Mouse (Mus musculus) telencephalon, adult 2 months (tissue): ENCODE results near the gene Lypd6b.

Experiments
- DNase-seq: peaks from one replicate; pipeline ENCODE4 v3.0.0-alpha.2; 2011; ENCODE audit warnings: low read depth, low spot score

Gene Lypd6b

DNA sequence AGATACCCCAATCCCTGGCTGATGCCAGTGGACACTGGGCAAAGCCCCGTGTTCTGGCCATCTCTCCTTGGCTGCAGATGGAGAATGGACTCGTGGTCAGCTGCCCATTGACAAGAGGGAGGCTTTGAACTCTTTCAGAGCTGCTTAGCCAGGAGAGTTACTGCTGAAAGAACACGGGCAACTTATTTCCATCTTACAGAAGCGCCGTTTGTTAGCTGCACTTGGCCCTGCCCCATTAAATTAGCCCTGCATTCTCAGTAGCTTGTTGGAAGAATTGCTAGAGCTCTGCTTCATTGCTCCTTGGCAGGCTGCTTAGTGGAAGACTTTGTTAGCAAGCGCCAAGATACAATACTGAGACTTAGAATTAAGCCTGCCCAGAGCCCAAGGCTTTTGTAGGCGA, 81.6 kb downstream of the Lypd6b start:
- DNase-seq, result no peak

GRCm38 (mm10) chr2:49869782-49870514, 82.5 kb downstream of the Lypd6b start:
- DNase-seq, result no peak

DNA sequence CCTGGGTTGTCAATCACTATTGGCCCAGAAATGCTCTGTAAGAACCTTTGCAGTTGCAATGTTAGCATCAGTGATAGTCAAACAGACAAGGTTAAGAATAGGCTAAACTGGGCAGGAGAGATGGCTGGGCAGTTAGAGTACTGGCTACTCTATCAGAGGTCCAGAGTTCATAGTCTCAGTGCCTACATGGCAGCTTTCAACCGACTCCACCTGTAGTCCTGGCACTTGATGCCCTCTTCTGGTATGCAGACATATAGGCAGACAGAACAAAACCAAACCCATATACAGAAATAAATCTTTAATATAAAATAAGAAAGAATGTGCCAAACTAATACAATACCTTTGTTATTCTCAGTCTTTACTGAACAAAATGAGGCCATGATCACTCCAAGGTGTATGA, 83.5 kb downstream of the Lypd6b start:
- no peak for DNase-seq

DNA sequence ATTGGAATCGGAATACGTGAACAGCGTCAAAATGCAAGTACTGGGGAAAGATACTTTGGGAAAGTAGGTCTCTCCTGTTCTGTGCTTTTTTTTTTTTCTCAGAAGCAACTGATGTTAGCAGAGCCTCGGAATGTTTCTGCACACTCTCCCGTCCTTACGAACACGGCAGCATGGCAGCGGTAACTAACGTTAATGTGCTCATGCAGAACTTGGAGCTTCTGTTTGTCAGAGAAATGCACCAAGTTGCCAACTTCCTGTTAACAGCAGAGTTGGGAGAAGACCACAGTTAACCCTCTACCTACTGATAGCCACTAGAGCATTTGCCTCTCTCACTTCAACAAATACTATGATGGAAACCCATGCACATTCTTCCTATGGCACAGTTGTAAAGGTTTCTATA, 93.0 kb downstream of the Lypd6b start:
- no peak for DNase-seq

- no peak for DNase-seq
These were observed 93.5 kb downstream of the Lypd6b start for GRCm38 (mm10) chr2:49881002-49881401.

- DNase-seq, result no peak
These were observed 95.0 kb downstream of the Lypd6b start for GRCm38 (mm10) chr2:49882461-49882860.

GRCm38 (mm10) chr2:49883990-49884389, 96.5 kb downstream of the Lypd6b start:
- DNase-seq, result no peak

DNA sequence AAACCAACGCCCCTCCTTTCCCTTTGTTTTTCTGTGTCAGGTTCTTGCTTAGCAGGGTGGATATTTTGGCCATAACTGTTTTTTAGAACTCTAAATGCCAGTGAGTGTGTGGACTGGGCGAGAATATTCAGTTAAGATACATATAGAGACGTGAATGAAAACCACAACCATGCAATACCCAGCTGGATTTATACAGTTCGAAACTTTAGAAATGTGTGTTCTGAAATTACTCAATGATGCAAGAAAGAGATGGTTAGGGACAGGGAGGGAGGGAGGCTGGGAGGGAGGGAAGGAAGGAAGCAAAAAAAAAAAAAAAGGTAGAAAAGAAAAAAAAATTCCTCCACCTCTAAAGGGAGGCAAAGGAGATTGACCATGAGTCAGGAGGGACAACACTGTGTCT, 98.7 kb downstream of the Lypd6b start:
- no peak for DNase-seq

DNA sequence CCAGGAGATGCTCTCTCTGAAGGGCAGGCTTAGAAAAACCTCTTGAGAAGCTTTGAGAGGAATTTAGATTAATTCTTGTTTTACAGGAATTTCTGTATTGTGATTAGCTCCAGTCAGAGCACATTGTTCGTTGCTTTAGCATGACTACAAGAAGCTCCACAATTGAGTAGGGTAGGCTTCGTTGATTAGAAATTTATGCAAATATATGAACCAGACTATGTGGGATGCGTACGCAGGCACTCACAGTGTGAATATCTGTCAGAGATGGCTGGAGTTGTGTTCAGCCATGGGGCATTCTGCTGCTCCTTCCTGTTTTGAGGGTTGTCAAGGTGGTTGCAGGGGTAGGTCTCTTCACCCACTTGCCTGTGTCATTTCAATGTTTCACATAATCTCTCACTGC, 100.9 kb downstream of the Lypd6b start:
- no peak for DNase-seq

GRCm38 (mm10) chr2:49890727-49891126, 103.2 kb downstream of the Lypd6b start:
- DNase-seq, result no peak

GRCm38 (mm10) chr2:49909838-49910407, 122.4 kb downstream of the Lypd6b start:
- DNase-seq, result no peak

DNA sequence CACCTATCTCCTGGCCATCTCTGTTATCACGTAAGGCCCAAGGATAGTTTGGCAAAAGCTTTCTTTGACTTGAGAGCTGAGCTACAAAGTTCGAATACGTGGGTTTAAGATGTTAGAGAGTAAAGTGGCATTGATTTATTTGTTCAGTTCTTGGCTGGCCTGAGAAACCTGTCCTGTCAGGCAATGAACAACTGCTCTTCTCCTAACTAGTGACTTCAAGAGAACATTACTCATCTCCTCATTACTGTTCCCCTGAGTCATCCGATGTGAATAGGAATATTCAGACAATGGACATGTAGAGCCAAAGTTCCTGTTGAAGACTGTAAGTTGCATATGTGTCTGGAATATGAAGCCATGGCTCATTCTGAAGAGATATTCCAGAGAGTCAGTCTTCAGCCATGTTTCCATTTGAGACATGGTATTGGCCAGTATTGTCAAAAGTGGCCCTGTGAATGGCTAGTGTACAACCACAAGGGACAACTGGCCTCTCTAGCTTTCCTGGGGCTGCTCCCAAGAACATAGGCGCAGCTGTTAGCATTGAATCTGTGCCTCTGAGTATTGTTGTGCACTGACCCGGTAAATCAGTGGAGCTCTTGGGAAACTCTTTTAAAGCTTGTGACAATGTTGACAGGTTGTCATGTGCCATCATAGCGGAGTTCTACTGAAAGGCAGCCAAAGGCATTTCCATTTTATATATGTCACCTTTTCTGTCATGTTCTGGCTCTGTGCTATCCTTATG, 124.0 kb downstream of the Lypd6b start:
- DNase-seq, result no peak

DNA sequence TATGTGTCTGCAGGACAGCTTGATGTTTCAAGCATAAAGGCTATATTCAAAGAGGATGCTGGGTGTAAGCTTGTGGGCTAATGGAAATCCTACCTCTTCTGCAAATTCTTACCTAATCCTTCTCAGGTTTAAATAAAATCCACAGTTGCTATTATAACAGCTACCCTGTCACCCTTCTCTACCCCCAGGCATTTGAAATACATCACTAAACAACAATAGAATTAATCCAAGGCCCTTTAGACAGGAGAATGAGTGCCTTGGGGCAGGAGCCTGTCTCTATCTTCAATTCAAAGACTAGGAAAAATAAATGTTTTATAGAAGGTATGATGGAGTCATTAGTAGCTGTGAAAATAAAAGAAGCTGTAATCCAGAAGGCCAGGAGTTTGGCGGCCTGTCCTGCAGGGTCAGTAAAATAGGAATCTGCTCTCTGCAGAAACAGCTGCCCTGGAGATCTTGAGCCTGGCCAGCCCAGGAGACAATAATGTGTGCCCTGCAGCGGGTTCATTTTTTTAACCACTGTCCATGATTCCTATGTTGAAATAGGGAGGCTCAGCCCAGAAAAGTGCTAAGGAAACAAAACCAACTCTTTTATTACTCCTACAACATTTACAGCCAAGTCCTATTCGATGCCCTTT, 124.9 kb downstream of the Lypd6b start:
- no peak for DNase-seq

GRCm38 (mm10) chr2:49917489-49917888, 130.0 kb downstream of the Lypd6b start:
- DNase-seq, result no peak

GRCm38 (mm10) chr2:49918132-49918531, 130.6 kb downstream of the Lypd6b start:
- no peak for DNase-seq

DNA sequence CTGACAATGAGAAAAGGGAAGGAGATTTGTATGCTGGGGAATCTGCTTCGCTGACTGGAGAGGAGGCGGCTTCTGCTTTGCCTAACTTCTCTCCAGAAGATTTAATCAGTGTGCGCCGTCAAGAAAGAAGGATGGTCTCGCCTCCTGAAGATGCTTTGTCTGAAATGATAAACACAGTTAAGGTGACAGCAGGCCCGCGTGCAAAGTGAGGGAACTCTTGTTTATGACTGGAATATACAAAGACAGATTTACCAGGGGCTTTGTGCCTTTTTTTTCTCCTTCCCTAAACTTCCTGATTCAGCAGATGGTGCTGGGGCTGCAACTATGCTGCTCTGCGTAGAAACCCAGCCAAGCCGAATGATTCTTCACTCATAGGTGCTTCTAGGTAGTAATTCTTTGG, 131.2 kb downstream of the Lypd6b start:
- no peak for DNase-seq

DNA sequence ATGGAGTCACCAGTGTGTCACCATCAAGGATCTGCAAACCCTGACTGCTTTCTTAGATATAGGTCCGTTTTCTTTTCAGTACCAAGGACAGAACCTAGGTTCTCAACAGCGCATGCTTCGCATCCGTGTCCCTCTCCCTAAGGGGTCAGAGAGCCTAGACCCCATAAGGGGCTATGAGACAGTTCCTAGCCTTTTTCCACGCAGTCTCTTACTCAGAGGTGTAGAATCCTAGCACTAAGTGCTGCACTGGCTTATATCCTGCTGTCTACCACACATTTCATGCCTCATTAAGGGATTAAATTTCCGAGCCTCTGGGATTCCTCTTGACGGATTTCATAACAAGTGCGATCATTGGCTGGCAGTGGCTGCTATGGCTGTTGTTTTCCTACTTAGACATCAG, 134.5 kb downstream of the Lypd6b start:
- no peak for DNase-seq

DNA sequence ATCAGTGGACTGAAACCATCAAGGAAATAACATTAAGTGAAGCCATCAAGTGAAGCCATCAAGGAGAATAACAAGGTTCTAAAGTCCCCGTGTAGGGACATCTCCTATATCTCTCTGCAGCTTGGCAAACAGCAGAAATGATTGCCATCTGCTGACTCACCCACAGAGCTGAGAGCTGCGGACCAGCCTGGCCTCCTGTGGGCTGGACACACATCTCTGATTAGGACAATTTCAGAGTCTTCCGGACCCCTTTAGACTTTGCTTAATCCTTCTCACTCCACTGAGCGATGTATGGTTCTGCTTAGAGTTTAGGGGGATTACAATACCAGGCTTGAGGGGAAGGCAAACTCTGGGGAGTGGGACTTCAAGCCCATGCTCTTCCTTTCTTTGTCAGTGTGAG, 135.3 kb downstream of the Lypd6b start:
- DNase-seq, result no peak

- DNase-seq, result no peak
These were observed 138.7 kb downstream of the Lypd6b start for GRCm38 (mm10) chr2:49926186-49926585.

DNA sequence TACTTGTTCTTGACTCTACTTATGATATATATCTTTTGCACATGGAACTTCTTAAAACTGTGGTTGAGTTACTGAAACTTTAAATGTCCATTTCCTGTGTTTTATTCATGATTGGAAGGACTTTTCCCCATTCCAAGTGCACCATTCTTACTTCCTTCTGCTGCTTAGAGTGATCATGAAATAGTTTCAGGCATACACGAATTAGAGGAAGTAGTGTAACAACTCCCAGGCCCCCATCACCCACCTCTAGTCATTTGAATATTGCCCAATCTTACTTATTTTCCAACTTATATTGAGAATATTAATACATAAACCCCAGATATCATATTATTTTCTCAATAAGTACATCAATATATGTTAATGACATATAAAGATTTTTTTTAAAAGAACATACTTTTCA, 139.9 kb downstream of the Lypd6b start:
- no peak for DNase-seq

GRCm38 (mm10) chr2:49929931-49930330, 142.4 kb downstream of the Lypd6b start:
- no peak for DNase-seq

DNA sequence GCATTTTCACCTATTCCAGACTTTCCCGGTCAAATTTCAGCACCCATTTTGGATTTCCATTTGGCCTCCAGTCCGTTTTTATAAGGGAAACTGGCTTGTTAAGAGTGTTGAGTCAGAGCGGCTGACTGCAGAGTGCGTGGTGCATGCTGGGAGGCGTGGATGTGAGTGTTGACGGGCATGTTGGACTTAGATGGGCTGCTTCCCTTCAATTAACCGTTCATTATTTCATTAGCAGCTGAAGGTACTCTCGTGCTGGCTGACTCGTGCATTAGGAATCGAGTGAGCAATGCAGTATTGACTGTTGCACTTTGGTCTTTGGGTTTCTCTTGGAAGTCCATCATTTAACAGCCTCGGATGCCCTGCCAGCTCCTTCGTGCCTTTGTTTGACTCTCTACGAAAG, 150.1 kb downstream of the Lypd6b start:
- no peak for DNase-seq

DNA sequence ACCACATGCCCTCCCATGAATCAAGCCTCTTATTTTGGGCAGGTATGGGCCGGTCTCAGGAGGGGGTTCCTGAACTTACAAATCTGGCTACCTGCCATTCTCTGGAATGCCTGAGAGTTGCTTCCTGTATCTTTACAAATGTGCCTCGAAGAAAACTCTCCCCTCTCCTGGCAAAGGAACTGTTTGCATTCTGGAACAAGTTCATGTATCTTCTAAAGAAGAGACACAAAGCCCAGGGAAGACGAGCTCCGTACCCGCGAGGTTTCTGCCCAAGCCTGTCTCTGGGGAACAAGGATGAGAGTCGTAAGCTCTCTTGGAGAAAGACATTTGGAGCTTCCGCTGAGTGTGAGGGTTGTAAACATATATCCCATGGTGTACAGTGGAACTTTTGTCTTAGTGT, 150.8 kb downstream of the Lypd6b start:
- no peak for DNase-seq
